Mouse (Mus musculus) gastrocnemius, adult 8-10 months (tissue): ENCODE data around the gene Plvap. TPM values are rescaled to one million over a fixed set of nuclear protein-coding genes. Genes with fewer than 3 reads are reported as not detected.
"Not testable (repeated sequence)": the region's sequence is repeated elsewhere in the genome, so short reads cannot be mapped to it uniquely, and the experiment has no call there.

ENCODE experiments used
- DNase-seq, 2 experiments: peaks; one replicate each; pipeline ENCODE4 v3.0.0; 2022; ENCODE audit warnings: low spot score in 2 of 2
- total RNA-seq, 4 experiments: library from RNA; stranded (reverse); gene quantifications; 2 replicates each; pipeline ENCODE4 v1.2.4; 2022

Plvap gene
- 1 to 10 TPM; 6.6 to 9.5 (median 8.2) TPM for total RNA-seq

DNA sequence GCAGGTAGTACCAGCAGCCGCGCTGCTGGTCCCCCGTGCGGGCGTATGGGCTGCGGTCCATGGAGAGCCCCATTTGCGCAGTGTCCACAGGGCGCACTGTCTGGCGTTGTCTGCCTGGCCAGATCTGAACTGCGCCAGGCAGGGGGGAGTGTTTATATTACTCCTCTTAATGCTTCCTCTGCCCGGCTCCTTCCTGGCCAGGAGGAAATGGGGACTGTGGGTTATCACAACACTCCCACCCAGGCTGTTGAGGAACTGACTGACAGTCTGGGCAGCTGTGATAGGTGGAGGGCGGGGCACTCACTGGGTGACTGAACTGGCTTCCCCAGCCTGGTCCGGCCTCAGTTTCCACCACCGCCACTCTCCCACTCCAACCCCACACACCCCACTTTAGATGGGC lies at the start of gene Plvap:
Gene Plvap (minus strand): TSS at position 109 of the 400 bp plus-strand sequence.
- no peak for DNase-seq

DNA sequence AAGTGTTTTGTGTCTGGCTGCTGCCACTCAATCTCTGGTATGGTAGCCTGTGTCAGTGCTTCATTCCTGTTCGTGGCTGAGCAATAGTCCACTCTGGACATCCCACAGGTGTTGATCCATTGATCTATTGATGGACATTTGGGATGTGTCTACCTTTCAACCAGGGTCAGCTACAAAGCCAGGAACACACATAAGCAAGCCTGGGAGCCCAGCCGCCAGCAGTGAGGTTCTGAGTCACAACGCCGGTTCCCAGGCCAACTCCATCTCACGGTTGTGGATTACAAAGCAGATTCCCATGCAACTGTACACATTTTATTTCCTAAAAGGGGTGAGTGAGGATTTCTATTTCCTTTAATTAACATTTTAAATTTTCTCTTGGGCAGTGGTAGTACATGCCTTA lies 49.2 kb upstream of the Plvap start:
- DNase-seq, result no peak

DNA sequence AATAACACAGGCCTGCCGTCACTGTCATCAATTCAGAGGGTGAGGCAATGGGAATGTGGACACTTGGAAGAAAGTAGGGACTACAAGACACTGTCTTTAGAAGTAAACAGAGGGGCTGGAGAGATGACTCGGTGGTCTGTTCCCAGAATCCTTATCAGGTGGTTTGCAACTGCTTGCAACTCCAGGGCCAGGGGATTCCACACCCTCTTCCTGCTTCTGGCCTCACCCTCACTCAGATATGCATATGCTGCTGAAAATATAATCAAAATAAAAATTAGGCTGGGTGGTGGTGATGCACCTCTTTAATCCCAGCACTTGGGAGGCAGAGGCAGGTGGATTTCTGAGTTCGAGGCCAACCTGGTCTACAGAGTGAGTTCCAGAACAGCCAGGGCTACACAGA lies 48.5 kb upstream of the Plvap start:
- no peak for DNase-seq

DNA sequence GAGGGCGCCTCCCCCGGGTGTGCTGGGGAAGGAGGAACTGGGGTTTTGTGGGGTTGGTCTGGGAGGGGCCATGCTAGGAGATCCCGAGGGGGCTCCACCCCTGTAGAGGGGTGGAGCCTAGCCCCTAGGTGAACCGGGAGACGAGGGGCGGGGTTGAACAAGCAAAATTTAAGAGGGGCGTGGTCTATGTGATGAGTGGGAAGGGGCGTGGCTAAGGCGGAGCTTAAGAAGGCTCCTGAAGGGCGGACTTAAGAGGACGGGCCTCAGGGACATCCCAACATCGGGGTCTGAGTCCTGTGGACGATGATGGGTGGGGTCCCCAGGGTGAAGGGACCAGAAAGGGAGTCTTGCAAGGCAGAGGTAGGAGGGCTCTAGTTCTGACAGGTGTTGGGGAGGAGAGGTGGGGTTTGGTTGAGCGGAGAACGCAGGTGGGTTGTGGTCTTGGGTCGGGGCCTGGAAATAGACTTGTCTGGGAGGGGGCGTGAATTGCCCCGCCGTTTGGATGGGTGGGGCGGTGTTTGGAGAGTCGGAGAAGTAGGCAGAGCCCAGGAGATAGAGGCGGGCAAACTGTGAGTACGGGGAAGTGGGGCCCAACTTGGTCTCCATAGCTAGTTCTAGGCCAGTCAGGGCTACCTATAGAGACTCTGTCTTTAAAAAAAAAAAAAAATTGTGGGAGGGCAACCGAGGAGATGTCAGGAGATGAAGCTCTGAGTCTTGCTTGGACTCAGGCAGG lies 47.6 kb upstream of the Plvap start:
- DNase-seq, result peak in 1 of 2 experiments; percentile 33

DNA sequence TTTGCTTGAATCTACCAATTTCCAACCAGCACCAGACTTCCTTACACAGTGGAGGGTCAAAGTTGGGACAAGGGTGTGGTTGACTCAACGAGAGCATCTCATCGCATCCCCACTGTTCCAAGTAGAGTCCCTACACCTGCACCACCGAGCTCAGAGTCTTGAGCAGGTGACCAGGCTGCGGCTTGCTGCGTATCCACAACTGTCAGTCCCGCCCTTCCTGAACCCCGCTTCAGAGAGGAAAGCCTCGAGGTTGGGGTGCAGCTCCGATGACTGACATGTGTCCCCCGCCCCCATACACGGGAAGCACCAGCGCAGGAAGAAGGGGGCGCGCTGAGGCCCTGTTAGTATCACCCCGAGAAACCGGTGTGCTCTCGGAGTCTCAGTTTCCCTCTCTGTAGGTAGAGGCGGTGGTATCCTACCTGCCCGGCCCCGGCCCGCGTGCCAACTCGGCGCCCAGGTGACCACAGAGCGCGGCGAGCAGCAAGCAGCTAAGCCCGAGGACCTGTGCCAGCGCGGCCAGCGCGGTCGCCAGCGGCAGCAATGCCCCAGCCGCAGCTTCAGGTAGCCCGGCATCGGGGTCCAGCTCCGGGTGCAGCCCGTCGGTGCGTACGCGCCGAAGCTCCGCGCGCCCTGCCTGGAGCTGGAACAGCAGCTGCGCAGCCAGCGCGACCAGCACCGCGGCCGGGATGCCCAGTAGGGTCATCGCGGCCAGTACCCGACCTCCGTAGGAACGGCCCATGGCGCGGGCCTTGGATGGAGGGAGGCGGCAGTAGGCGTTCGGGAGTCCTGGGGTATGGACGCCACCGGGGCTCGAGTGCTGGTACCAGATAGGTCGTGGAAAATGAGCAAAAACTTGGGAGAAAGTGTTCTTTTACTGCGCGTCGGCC lies 46.8 kb upstream of the Plvap start, which contains the start of gene Tmem221:
Gene Tmem221 (minus strand): TSS at position 801 of the 887 bp plus-strand sequence.
- no peak for DNase-seq

DNA sequence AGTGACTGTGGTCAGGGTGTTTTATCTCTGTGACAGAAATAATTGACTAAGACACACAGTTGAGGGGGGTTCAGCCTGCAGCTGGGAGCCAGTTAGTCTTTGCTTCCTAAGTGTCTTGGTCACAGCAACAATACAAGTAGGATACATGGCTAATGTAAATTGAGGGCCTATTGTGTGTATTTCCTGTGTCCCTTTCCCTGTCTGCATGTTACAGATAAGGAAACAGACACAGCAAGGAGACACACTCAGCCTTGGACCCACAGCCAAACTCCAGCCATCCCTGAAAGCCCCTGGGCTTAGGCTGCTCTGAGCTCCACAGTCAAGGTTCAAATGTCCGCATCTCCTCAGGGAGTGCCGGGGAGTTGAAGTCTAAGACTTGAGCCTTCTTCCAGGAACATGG lies 43.1 kb upstream of the Plvap start:
- no peak for DNase-seq

DNA sequence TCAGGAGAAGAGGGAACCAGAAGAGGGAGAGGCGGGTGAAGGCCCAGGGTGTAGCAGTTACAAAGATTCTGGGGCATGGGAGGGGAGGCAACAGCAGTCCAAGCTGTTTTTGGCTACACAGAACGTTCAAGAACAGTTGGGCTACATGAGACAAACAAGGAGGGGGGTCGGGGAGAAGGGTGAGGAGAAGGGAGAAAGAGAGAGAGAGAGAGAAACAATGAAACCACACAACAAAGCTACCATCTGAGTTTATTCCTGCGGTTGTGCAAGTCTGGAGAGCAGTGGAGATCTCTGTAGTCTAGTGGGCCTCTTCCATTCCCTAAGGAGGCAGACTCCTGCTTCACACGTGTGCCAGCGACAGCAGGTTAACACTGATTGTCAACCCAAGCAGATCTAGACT lies 42.4 kb upstream of the Plvap start:
- no peak for DNase-seq

DNA sequence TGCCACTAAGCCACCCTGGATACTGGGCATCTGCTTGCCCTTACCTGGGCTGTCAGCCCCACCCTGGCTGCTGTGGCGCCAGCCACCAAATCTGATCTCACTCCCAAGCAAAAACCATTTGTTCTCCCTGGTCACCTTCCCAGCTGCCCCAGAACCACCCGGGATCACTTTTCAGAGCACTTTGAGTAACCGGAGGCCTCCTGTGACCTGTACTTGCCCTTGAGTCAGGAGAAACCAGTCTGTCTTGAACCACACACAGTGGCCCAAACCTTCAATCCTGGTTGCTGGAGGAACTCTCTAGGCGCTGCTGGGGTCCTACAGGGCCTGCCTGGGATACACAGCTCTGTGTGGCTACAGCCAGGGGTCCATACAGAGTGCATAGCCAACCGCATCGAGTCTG lies 41.2 kb upstream of the Plvap start:
- no peak for DNase-seq

DNA sequence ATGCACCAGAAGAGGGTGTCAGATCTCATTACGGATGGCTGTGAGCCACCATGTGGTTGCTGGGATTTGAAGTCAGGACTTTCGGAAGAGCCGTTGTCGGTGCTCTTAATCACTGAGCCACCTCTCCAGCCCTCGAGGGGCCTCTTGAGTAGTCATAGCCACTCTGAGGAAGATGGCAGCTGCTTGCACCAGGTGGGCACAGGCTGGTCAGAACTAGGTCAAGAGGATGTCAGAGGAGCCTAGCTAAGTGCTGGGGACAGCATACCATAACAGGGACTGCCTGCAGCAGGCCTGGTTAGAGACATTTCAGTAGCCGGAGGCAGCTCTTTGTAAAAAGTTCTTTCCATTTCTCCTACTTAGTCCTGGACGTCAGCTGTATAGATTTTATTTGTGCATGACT lies 39.2 kb upstream of the Plvap start:
- no peak for DNase-seq

DNA sequence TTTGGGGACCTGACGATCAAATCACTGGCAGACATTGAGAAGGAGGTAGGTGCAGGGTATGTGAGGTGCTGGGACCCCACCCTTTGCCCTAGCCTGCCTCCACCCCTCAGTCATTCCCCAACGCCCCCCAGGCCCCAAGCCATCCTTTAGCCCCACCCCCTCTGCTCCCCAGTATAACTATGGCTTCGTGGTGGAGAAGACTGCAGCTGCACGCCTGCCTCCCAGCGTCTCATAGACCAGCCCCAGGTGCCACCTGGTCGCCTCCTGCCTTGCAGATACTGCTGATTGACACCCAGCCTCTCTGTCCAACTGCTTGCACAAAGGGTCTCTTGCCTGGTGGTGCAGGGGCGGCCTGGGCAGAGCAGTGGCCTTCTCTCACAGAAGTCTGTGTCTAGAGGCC lies 36.0 kb upstream of the Plvap start:
- no peak for DNase-seq

DNA sequence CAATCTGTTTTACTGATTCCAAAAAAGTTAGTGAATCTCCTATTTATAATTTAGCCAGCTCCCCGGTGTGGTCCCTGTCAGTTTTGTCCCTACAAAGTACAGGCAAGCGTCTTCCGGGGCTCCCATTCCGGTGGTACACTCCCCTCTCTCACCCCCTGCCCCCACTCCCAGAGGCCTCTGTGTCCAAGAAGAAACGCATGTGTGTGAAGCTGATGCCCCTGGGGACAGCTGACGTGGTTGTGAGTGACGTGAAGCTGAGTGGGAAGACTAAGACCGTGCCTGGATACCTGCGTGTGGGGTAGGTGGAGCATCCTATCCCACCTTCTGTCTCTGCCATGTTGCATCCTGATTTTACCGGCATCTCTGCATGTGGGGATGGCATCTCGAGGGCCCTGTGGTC lies 33.5 kb upstream of the Plvap start:
- no peak for DNase-seq

DNA sequence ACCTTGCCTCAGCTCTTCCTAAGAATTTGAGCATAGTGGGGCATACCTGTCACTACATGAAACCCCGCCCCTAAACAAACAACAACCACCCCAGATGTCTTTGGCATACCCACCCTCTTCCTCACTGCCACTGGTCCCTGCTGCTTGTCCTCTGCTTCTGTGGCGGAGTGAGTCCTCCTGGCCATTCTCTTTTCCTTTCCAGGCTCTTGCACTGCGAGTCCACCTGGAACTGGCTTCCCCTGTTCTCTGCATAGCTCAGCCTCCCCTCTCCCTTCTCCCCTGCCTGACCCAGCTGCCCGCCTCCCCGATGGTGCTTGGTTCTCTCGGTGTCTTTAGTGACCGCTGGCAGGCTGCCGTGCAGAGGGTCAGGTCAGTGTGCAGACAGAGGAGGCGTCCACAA lies 32.2 kb upstream of the Plvap start:
- no peak for DNase-seq

DNA sequence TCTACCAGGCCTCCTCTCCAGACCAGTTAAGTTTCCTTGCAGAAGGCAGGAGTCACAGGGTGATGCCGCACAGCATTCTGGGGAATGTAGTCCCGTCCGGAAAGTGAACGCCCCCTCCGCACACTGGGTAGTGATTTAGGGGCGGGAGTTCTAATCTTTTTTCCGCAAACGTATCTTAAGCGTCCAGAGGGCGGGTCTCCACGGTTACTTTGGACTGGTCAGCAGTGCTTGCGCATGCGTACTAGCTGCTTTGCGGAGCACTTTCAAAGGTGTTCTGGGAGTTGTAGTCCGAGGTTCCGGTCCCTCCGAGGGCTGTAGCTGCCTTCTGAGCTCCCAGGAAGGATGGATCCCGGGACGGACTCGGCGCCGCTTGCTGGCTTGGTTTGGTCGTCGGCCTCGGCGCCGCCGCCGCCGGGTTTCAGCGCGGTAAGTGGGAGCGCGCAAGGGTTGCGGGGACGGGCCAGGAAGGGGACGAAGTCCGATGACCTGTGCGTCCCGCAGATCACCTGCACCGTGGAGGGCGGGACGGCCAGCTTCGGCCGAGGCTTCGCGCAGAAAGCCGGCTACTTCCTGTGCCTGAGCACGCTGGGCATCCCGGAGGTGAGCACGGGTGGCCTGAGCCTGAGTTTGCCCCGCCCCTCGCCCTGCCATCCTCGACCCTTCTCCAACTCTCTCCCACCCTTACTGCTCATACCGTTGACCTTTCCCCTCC lies 31.2 kb upstream of the Plvap start, which contains the start of gene Mvb12a:
Gene Mvb12a (plus strand): TSS at position 291 of the 712 bp plus-strand sequence.
- peak; percentile 95 to 97 for DNase-seq

DNA sequence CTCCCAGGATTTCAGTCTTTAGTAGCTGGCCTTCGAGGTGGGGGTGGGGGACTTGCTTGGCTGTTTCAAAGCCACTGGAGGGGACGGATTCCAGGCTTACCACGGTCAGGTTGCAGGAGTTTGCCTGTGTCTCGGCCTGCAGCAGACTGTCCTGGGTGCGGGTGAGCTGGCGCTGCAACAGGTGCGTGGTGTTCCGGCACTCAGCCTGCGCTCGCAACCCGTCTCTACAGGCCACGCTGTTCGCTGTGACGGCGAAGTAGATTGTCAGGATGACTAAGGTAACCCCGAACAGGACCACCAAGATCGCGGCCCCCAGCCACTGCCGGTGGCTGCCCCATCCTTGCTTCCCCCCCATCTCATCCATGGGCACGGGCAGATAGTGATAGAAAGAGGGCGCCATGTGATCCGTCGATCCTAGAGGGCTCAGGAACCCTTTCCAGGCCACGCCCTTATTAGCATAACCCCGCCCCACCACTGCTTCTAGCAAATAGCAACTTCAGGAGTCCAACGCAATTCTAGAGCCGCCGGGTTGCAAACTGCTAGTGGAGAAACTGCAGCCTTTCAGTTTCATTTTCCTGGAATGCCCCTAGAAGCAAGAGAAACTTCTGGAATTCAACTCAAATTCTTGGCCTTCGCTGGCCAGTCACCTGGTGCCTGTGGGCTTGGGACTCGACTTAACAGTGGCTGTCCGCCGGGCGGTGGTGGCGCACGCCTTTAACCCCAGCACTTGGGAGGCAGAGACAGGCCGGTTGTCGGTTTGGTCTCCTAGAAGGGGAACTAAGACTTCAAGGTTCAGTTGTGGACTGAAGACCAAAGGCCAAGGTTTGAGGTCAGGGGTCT lies 25.7 kb upstream of the Plvap start, which contains the start of gene Bst2:
Gene Bst2 (minus strand): TSS at position 429 of the 840 bp plus-strand sequence.
- peak; percentile 77 to 84 for DNase-seq

DNA sequence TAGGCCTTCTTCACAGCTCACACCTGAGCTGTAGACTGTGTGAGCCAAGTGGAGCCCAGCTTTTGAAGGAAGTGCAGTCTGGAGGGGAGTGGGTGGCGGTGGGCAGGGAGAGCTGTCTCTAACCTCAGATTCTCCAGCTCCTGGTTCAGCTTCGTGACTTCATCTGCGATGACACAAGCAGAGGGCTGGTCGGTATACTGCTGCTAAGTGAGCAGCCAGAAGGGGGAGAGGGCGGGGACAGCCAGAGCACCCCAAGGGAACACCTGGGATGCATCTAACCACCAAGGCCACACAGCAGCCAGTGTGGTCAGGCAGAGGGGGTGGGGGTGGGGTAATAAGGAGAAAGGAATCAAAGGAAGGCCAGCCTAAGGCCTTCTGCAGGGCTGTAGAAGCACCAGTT lies 24.1 kb upstream of the Plvap start:
- no peak for DNase-seq

DNA sequence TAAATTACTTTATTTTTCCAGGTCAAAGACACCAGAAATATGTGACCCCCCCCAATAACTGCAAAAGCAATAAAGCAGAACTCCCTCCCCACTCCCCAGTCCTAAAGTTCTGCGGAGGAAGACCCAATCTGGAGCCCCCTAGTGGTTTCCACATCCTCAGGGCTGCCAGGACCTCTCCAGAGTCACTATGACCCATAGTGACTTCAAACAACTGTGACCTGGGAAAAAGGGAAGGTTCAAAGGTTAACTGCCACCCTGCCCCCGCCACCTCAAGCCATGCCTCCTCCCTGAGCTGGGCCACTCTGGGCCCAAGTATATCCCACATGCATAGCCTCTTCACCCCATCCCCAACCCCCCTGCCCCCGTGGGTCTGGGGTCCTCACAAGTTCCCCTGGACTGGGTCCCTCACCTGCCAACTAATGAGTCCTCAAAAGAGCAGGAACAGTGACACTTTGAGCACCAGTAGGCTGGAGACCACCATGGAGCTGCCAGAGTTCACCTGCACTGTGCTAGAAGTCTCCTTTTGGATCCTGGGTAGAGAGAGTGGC lies 22.8 kb upstream of the Plvap start:
- no peak for DNase-seq

DNA sequence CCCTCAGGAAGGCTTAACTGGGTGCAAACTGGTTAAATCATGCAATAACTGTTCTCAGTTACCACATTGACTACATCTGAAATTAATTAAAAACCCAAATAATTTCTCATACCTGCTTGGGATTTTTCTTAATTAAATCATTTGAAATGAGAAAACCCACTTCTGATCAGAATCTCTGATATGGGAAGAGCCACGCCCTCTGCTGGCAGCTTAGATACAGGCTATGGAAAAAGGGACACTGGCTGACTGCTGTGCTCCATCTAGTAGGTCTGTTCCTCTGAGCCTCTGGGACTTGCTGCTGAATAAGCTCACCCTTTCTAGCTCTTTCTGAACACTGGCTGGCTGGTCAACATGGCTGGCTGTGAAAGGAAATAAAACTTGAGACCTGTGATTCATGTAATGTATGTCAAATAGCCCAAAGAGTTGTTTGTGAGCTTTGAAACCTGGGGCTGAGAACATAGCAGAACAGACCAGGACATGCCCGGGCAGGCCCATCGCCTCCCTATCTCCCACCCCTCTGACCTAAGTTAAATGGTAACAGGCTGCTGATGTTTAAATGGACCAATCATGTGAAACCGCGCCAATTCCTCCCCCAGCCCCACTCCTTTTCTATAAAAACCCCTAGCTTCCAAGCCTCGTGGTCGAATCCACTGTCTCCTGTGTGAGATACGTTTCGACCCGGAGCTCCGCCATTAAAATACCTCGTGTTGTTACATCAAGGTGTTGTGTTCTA lies 19.3 kb upstream of the Plvap start:
- not testable (repeated sequence) for DNase-seq

DNA sequence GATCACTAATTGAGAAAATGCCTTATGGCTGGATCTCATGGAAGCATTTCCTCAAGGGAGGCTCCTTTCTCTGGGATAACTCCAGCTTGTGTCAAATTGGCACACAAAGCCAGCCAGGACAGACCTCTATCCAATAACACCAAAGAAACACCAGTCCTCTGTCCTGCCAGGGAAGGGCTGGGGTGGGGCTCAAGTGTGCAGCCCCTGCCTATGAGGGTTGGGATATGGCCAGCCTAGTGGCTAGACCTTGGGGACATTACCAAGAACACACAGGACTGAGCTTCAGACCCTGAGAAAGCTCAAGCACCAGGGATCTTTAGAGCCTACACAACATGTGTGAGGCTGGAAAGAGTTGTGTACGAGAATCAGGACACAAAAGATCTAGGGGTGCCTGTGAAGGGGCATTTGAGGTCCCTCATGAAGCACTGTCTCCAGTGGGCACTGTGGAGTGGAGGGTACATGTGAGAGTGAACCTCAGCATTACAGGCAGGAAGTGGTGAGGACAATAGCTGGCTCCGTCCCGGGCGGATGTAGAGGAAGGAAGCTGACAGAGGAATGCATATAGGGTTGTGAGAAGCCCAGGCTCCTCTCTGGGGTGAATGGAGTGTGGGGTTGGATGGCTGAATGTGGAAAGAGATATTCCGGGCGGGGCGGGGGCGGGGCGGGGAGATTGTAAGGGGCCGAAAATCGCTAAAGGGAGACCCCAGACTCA lies 17.0 kb upstream of the Plvap start:
- DNase-seq, result no peak
